Mouse (Mus musculus) frontal cortex, adult (tissue): ENCODE measurements at regions not wholly inside any gene's neighbourhood (a gene's known extent, or its start where the extent isn't known, plus 50 kb on each side); places are given as distances from the start of the nearest gene placed in this dataset.

Source experiments
- ATAC-seq: cut with Nextera tagmentation; 2 replicates; pipeline ENCODE4 v1.9.2; 2017; ENCODE audit warnings: mild to moderate bottlenecking, moderate library complexity, mixed read lengths; ENCODE audit not compliant: low TSS enrichment

- no peak for ATAC-seq
Measured at GRCm38 (mm10) chr6:11796361-11796760, 110.9 kb downstream of the Ndufa4 start.

DNA sequence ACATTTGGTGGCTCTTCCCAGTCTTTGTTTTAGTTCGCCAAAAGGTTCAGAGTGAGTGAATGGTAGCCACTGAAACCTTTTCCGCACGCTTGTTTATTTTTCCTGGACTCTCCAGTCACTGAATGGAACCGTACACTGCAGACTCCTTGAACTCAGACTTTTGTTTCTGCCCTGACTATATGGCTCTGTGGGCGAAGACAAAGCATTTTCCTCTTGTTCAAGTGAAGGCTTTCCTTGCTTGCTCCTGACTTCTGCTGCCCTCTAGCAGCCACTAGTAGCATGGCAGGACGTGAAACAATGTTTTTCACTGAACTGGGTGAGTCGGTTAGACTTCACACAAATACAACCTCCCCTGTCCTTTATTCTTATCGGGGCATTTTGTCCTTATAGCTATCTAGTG, 113.9 kb downstream of the Ndufa4 start:
- peak; percentile 94 for ATAC-seq

DNA sequence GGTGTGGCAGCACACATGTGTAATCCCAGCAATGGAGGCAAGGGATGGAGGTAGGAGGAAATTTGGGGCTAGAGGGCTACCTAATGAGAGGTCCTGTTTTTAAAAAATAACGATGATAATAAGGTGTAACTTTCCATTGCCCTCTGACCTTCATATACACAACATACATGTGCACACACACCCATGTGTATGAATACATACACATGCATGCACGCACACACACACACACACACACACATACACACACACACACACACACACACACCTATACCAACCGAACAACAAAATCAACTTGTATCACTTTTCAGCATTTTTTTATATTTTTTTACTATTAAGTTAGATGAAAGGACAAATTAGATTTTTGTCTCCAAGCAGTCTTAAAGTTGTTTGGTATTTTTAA, 115.1 kb downstream of the Ndufa4 start:
- no peak for ATAC-seq

DNA sequence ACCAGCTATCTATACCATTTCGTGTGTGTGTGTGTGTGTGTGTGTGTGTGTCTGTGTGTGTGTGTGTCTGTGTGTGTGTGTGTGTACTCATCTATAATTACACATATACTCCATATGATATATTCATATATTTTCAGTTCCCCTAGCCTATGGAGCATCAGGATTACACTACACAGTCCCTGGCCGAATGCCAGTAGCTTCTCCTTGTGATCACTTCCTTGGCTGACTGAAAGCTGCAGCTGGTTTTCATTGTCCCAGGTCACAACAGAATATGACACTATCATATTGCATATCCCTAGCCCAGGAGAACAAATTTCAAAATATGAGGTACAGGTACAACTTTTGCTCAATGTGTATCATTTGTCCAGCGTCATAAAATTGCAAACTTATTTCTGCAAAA, 116.2 kb downstream of the Ndufa4 start:
- no peak for ATAC-seq

DNA sequence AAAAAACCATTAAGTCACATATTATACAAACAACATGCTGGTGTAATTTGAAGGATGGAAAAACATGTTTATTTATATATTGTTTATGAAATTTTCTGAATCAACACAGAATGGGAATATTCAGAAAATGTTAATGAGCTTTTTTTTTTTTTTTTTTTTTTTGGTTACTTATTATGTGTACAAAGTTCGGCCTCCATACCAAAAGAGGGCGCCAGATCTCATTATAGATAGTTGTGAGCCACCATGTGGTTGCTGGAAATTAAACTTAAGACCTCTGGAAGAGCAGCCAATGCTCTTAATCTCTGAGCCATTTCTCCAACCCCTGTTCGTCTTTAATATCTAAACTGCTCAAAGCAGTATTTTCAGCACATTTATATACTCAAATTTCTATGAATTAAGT, 133.3 kb downstream of the Ndufa4 start:
- no peak for ATAC-seq

GRCm38 (mm10) chr6:11762912-11763311, 144.4 kb downstream of the Ndufa4 start:
- no peak for ATAC-seq

DNA sequence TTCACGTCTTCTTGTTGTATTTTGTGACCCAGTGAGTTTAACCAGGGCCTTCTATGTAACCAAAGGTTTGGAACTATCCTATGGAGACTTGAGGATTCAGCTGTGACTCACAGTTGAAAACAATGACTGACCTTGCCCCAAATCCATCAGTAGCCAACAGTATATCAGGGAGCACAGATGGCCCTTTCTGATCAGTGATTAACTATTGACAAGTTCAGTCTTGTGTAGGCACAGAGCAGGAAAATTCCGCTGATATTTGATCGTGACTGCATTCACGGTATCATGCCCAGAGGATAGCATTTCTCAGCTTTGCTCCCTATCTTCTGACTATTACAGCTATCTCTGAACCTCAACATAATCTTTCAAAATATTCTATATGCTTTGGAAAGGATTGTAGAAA, 169.6 kb downstream of the Ndufa4 start:
- ATAC-seq: no peak

GRCm38 (mm10) chr6:11731126-11731525, 176.2 kb downstream of the Ndufa4 start:
- no peak for ATAC-seq

DNA sequence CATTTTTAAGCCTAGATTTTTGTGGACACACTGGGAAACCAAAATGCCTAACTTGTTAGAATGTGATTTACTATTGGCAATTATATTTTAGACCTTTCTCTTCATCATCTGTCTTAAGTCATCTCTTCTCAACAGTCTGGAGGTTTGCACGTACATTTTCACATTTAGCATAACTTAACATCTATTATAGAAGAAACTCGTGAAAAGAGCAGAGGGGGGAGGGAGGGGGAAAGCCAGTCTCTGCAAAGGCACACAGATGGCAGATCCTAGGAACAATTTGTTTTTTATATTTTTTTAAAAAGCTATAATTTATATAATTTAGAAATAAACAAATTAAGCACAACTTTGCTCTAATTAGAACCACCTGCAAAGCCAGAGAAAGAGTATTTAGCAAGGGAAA, 176.6 kb downstream of the Ndufa4 start:
- ATAC-seq: no peak

DNA sequence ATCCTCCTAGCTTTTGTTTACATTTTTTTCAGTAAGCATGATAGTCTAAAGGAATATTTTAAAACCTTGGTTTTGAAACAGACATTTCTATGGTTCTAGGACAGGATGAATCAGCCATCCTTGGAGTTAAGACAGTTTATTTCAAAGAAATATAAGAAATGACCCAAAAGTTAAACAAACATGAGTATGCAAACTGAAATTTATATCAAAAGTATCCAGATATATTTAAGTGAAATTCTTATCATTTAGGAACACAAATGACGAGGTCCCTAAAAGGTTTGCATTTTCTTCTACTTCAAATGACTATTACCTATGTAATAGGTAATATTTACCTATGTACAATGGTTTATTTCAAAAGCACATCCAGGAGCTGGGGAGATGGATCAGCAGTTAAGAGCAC, 179.5 kb downstream of the Ndufa4 start:
- ATAC-seq: no peak

- ATAC-seq: no peak
Measured at GRCm38 (mm10) chr6:11727370-11727769, 179.9 kb downstream of the Ndufa4 start.

DNA sequence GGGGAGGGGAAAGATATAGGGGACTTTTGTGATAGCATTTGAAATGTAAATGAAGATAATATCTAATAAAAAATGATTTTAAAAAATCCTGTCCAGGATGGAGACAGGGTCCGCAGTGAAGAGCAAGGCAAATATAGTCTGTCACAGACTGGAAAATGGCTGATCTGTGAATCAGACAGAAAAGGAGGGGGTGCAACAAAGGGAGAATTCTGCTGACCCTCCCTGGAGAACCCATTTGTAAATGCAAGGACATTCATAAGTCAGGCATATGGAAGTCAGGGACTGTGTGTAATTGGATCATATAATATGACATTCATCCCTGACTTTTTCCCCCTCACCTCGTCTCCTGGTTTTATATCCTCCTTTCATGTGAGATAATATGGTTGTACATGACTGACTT, 183.8 kb downstream of the Ndufa4 start:
- ATAC-seq: no peak

DNA sequence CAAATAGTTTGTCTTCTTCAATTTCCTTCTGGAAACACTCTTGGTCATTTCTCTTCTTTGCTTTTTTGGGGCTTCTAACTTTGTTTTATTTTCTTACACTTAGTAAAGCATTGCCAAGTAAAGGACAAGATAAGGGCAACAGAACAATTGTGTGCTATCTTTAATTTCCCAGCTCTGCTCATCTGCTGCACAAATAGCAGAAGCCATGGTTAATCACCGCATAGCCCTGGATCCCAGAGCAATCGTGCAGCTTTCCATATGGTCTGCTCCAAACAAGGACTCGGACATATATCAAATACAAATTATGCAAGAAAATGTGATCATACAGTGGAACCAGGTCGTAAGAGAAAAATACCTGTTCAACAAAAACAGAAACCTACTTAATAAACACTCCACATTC, 187.0 kb downstream of the Ndufa4 start:
- ATAC-seq: no peak

DNA sequence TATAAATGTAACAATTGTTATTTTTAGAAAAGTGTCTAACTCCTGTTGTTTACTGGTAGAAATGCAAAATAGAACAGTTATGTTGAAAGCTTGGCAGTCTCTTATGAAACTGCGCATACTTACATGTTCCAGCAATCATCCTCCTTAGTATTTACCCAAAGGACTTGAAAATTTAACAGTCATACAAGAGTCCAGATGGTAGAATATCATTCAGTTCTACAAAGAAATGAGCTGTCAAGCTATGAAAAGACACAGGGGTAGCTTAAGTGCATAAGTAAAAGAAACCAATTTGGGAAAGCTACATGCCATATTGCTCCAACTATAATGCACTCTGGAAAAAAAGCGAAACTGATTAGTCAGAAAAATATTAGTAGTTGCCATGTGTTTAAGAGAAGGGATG, 196.7 kb downstream of the Ndufa4 start:
- ATAC-seq: peak; percentile 97

- no peak for ATAC-seq
Measured at GRCm38 (mm10) chr6:11709465-11709864, 197.8 kb downstream of the Ndufa4 start.
